Mouse (Mus musculus): ENCODE measurements at regions not wholly inside any gene's neighbourhood (a gene's known extent, or its start where the extent isn't known, plus 50 kb on each side); places are given as distances from the start of the nearest gene placed in this dataset.

- Histone ChIP-seq H3K9ac (ENCODE audit: low read depth, low read length) (no peak overlapping the region), H3K4me3 (replicated peaks; ENCODE audit: low read depth, low read length) (no peak overlapping the region), H3K27me3 (ENCODE audit: insufficient read depth, low read length) (no peaks in the 10 kb centered on the region), H3K36me3 (ENCODE audit: insufficient read depth, low read length) (no peaks in the 10 kb centered on the region), H3K9me3 (replicated peaks; ENCODE audit: low read length) (no peaks in the 10 kb centered on the region), H3K27ac (no peak overlapping the region), H3K4me1 (replicated peaks; ENCODE audit: insufficient read depth, low read length) (no peaks in the 10 kb centered on the region), H3K4me2 (ENCODE audit: low read length) (no peak overlapping the region)
- ATAC-seq (replicated peaks; ENCODE audit: low FRiP score, low read depth) (no peak), DNase-seq (ENCODE audit: low spot score) (no peak)
- 72% methylated on average over 2 of the region's 2 CpGs for WGBS
- no peak for TF ChIP-seq CTCF (IDR thresholded peaks at IDR 0.05; ENCODE audit: low read depth)
Measured at GRCm38 (mm10) chr13:106317300-106317699, 619.5 kb downstream of the Ipo11 start.

- H3K27me3 ChIP-seq (ENCODE audit: insufficient read depth, low read length), result no peaks in the 10 kb centered on the region
- H3K4me2 ChIP-seq (ENCODE audit: low read length), result no peak overlapping the region
- no peak overlapping the region for H3K9ac ChIP-seq (ENCODE audit: low read depth, low read length)
- no peak for TF ChIP-seq CTCF (IDR thresholded peaks at IDR 0.05; ENCODE audit: low read depth)
- H3K4me1 ChIP-seq (replicated peaks; ENCODE audit: insufficient read depth, low read length), result no peaks in the 10 kb centered on the region
- 34% methylated on average over 3 of the region's 3 CpGs for WGBS
- H3K27ac ChIP-seq, result no peak overlapping the region
- no peak for ATAC-seq (replicated peaks; ENCODE audit: low FRiP score, low read depth)
- H3K9me3 ChIP-seq (replicated peaks; ENCODE audit: low read length), result no peaks in the 10 kb centered on the region
- H3K36me3 ChIP-seq (ENCODE audit: insufficient read depth, low read length), result no peaks in the 10 kb centered on the region
- peak; percentile 38 for DNase-seq (ENCODE audit: low spot score)
- H3K4me3 ChIP-seq (replicated peaks; ENCODE audit: low read depth, low read length), result no peak overlapping the region
Measured at GRCm38 (mm10) chr13:106281181-106281580, 655.6 kb downstream of the Ipo11 start.

- whole genome bisulfite sequencing, result 67% methylated on average over 1 of the region's 1 CpGs
- no peak for TF ChIP-seq CTCF (IDR thresholded peaks at IDR 0.05; ENCODE audit: low read depth)
- Histone ChIP-seq H3K4me3 (replicated peaks; ENCODE audit: low read depth, low read length) (no peak overlapping the region), H3K9ac (ENCODE audit: low read depth, low read length) (no peak overlapping the region), H3K4me2 (ENCODE audit: low read length) (no peak overlapping the region), H3K36me3 (ENCODE audit: insufficient read depth, low read length) (no peaks in the 10 kb centered on the region), H3K27me3 (ENCODE audit: insufficient read depth, low read length) (no peaks in the 10 kb centered on the region), H3K4me1 (replicated peaks; ENCODE audit: insufficient read depth, low read length) (no peaks in the 10 kb centered on the region), H3K9me3 (replicated peaks; ENCODE audit: low read length) (no peaks in the 10 kb centered on the region), H3K27ac (no peak overlapping the region)
- ATAC-seq (replicated peaks; ENCODE audit: low FRiP score, low read depth) (no peak), DNase-seq (ENCODE audit: low spot score) (no peak)
Measured at GRCm38 (mm10) chr13:106259874-106260273, 676.9 kb downstream of the Ipo11 start.
